Mouse (Mus musculus): ENCODE measurements around the gene Kctd21. TPM values are rescaled to one million over a fixed set of nuclear protein-coding genes. Genes with fewer than 3 reads are reported as not detected.

Kctd21 gene
- 1 to 10 TPM; 2.3 to 2.5 TPM for total RNA-seq (2023)

DNA sequence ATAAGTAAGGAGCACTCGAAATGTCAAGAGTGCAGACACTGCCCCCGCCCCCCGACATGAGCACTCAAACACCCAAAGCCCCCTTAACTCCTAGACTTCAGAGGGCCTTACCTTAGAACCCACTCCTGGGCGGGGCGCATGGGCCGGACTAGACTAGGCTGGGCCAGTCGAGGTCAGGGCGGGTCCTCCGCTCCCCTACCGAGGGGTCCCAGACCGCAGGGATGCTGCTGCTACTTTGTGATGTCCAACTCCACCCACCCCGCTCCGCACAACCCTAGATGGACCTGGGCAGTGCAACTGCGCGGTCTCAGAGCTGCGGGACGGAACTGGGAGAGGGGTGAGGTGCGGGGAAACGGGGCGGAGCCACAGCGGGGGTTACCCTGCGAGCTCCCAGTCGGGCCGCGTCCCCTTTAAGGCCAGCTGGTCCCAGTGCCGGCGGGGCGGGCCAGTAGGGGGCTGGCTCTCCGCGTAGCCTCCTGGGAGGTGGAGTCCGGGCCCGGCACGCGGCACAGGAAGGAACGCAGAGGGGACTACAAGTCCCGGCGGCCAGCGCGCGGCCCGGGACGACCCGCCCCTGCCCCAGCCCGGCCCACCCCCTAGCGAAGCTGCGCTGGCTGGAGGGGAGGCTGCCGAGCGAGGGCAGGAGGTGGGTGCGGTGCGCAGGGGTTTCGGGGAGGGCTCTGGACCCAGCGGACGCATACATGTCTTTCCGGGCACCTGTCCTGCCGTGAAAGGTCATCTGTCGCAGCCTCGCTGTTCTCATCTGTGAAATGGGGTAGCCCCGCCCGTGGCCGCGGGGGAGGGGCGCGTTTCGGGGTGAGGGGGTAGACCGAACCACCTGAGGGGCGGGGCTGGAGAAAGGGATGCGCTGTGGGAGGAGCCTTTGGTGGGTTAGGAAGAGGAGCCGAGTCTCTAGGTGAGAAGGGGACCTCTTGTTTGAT lies at the start of gene Kctd21, which contains the start of gene Usp35:
TSS of gene Kctd21 (plus strand) at position 602 of the 941 bp plus-strand sequence.
TSS of gene Usp35 (minus strand) at position 295 of the 941 bp plus-strand sequence.

Other genes with a start within 250 kb of the Kctd21 start
- 1 to 10 TPM; 1.1 to 3.0 TPM for gene Usp35, start 307 bp upstream of the Kctd21 start, total RNA-seq (2023)
- gene Alg8, start 39.3 kb downstream of the Kctd21 start, total RNA-seq (2023), result 10 to 100 TPM; 11.1 to 13.9 TPM
- gene Ndufc2, start 67.7 kb downstream of the Kctd21 start, total RNA-seq (2023), result 10 to 100 TPM; 51.5 to 63.0 TPM
- gene Thrsp, start 85.4 kb downstream of the Kctd21 start, total RNA-seq (2023), result not detected
- 1 to 10 TPM; 2.4 to 3.6 TPM for gene Kctd14, start 119.0 kb downstream of the Kctd21 start, total RNA-seq (2023)
- gene Ints4, start 148.6 kb downstream of the Kctd21 start, total RNA-seq (2023), result 10 to 100 TPM; 24.4 to 30.1 TPM
- gene Aamdc, start 247.2 kb downstream of the Kctd21 start, total RNA-seq (2023), result 1 to 10 TPM; 5.0 to 7.1 TPM
- 10 to 100 TPM; 35.2 to 37.3 TPM for gene Rsf1, start 247.6 kb downstream of the Kctd21 start, total RNA-seq (2023)